Mouse (Mus musculus): Measurements from ENCODE around the gene Ccn1. TPM values are rescaled to one million over a fixed set of nuclear protein-coding genes. Genes with fewer than 3 reads are reported as not detected.

The Ccn1 gene
- polyA plus RNA-seq, 2 experiments = 53.5 to 105 TPM

DNA sequence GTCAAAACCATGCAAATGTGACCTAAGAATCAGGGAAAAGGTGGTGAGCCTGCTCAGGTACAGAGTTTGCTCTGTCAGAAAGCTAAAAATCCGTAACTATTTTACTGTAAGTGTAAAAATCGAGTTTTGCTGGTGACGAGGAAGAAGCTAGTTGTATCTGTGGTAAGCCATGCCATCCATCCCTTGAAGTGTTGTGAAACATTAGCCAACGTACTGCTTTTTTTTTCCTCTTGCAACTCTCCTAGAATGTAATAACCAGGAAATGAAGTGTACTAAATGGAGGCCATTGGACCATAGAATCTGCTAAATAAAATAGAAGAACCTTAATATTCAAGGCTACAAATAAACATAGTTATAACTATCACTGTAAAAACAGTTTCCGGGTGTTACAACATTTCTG is 41.5 kb downstream of the Ccn1 start:
- Histone ChIP-seq H3K36me3 (ENCODE audit: control insufficient read depth, insufficient read depth, low read length) (peaks cover 32% of the 10 kb centered on the region), H3K4me2 (replicated peaks; ENCODE audit: low read depth, low read length, severe bottlenecking) (no peak overlapping the region), H3K27me3 (ENCODE audit: control insufficient read depth, insufficient read depth, low read length) (no peaks in the 10 kb centered on the region), H3K27ac (replicated peaks; ENCODE audit: low read depth, low read length) (no peak overlapping the region), H3K4me1 (ENCODE audit: control insufficient read depth, insufficient read depth, low read length) (peaks cover under 1% of the 10 kb centered on the region; the same call in 1 of the 2 replicates), H3K9me3 (ENCODE audit: control insufficient read depth, low read length) (no peaks in the 10 kb centered on the region), H3K4me3 (replicated peaks; ENCODE audit: low read length) (no peak overlapping the region), H3K9ac (ENCODE audit: low read depth, low read length, severe bottlenecking) (no peak overlapping the region)
- DNase-seq (ENCODE audit: low spot score) (no peak), ATAC-seq (ENCODE audit: low FRiP score, low read depth) (no peak)
- TF ChIP-seq POLR2A (IDR thresholded peaks at IDR 0.05; ENCODE audit: borderline replicate concordance, extremely low read depth, insufficient read depth, insufficient read length) = no peak
- WGBS = 86% methylated on average over 5 of the region's 5 CpGs

DNA sequence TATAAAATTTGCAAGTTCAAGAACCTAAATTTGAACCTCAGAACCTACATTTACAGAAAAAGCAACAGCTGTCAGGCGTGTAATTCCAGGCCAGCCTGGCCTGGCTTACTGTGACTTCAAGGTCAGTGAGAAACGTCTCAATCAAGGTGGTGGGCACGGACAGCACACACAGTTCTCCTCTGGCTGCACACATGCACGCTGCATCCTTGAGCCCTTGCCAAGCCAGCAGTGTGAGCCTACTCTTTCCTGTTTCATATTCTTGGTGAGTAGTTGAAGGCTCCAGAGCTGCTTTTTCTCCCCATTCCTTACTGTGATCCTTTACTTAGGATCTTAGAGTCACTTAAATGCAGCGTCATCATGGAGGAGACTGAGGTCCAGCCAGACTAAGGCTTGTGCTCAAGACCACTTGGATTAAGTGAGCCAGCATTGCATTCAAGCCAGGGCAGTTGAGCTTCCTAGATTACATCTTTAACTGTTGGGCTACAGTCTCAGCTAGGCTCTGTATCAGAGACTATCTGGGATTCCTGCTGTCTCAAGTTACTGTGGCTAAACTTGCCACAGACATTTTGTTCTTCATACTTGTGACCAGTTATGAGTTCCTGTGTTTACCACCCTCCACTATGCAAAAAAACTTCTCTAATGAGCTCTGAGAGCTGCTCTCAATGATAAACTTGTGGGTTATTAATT is 44.2 kb downstream of the Ccn1 start:
- Histone ChIP-seq H3K9ac (ENCODE audit: low read depth, low read length, severe bottlenecking) (no peak overlapping the region), H3K4me3 (replicated peaks; ENCODE audit: low read length) (no peak overlapping the region), H3K4me1 (ENCODE audit: control insufficient read depth, insufficient read depth, low read length) (peaks cover 12% of the 10 kb centered on the region), H3K27ac (replicated peaks; ENCODE audit: low read depth, low read length) (no peak overlapping the region), H3K36me3 (ENCODE audit: control insufficient read depth, insufficient read depth, low read length) (peaks cover 53% of the 10 kb centered on the region), H3K27me3 (ENCODE audit: control insufficient read depth, insufficient read depth, low read length) (no peaks in the 10 kb centered on the region), H3K9me3 (ENCODE audit: control insufficient read depth, low read length) (no peaks in the 10 kb centered on the region), H3K4me2 (replicated peaks; ENCODE audit: low read depth, low read length, severe bottlenecking) (no peak overlapping the region)
- no peak for TF ChIP-seq POLR2A (IDR thresholded peaks at IDR 0.05; ENCODE audit: borderline replicate concordance, extremely low read depth, insufficient read depth, insufficient read length)
- ATAC-seq (ENCODE audit: low FRiP score, low read depth) (no peak), DNase-seq (ENCODE audit: low spot score) (no peak)
- 84% methylated on average over 5 of the region's 5 CpGs for WGBS

DNA sequence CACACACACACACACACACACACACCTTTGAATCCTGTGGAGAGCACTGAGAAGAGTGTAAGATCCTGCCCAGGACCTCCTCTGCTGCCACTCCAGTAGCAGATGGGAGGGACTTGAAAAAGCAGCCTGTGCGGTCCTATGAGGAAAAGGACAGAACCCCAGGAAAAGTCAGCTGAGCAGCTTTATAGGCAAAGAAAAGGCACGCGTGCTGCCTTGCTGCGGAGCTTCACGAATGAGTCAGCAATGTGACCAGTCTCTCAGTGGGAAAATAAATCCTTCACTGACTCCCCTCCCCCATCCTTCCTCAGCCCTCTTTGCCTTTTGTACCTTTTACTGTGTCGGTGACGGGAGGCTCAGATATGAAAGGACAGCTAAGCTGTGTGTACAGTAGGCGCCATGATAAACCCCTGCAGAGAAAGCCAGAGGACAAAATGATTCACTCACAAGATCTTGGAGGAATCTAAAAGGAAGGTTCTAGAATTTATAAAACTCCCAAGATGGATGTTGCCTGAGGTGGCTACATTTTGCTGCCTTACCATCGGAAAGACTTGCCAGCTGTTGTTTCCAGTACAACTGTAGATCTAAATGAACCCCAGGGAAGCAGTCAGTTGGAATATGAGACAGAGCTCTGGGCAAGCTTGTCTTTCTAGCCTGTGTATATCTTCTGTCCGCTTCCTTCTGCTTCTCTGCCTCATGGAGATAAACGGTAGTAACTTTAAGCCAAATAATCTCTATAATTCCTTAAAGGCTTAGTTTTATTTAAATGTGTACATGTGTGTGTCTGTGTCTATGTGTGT is 47.2 kb downstream of the Ccn1 start:
- peaks cover 72% of the 10 kb centered on the region for H3K36me3 ChIP-seq (ENCODE audit: control insufficient read depth, insufficient read depth, low read length)
- no peak for TF ChIP-seq POLR2A (IDR thresholded peaks at IDR 0.05; ENCODE audit: borderline replicate concordance, extremely low read depth, insufficient read depth, insufficient read length)
- ATAC-seq (ENCODE audit: low FRiP score, low read depth) (peak; percentile 61), DNase-seq (ENCODE audit: low spot score) (peak; percentile 42)
- no peak overlapping the region for H3K4me3 ChIP-seq (replicated peaks; ENCODE audit: low read length)
- no peak overlapping the region for H3K4me2 ChIP-seq (replicated peaks; ENCODE audit: low read depth, low read length, severe bottlenecking)
- WGBS = 59% methylated on average over 11 of the region's 11 CpGs
- no peaks in the 10 kb centered on the region for H3K9me3 ChIP-seq (ENCODE audit: control insufficient read depth, low read length)
- no peaks in the 10 kb centered on the region; the same call in 1 of the 2 replicates for H3K27me3 ChIP-seq (ENCODE audit: control insufficient read depth, insufficient read depth, low read length)
- H3K9ac ChIP-seq (ENCODE audit: low read depth, low read length, severe bottlenecking) = no peak overlapping the region
- no peak overlapping the region for H3K27ac ChIP-seq (replicated peaks; ENCODE audit: low read depth, low read length)
- H3K4me1 ChIP-seq (ENCODE audit: control insufficient read depth, insufficient read depth, low read length) = peaks cover 12% of the 10 kb centered on the region

DNA sequence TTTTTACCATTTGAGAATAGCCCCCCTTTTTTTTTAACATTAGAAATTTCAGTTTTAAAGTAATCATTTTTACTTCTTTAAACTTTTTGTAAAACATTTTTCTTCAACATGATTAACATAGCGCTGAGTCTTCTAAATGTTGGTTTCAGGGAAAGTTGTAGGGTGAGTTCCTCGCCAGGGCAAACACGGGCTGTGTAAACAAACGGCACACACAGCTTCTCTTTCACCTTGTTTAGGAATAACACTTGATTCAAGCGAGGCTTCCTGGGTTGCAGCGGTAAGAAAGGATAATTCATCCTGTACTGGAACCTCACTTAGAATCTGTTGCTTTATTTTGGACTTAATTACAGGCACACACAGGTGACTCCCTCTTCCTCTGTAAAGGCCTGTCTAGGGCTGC is 48.4 kb downstream of the Ccn1 start:
- ATAC-seq (ENCODE audit: low FRiP score, low read depth) = no peak
- H3K27ac ChIP-seq (replicated peaks; ENCODE audit: low read depth, low read length) = 0 out of 2 replicates have a peak overlapping the region, but pooled peaks have one; percentile 14
- H3K4me3 ChIP-seq (replicated peaks; ENCODE audit: low read length) = no peak overlapping the region
- peaks cover 12% of the 10 kb centered on the region for H3K4me1 ChIP-seq (ENCODE audit: control insufficient read depth, insufficient read depth, low read length)
- H3K4me2 ChIP-seq (replicated peaks; ENCODE audit: low read depth, low read length, severe bottlenecking) = no peak overlapping the region
- 75% methylated on average over 6 of the region's 6 CpGs for WGBS
- no peak for DNase-seq (ENCODE audit: low spot score)
- H3K9me3 ChIP-seq (ENCODE audit: control insufficient read depth, low read length) = no peaks in the 10 kb centered on the region
- TF ChIP-seq POLR2A (IDR thresholded peaks at IDR 0.05; ENCODE audit: borderline replicate concordance, extremely low read depth, insufficient read depth, insufficient read length) = no peak
- H3K27me3 ChIP-seq (ENCODE audit: control insufficient read depth, insufficient read depth, low read length) = no peaks in the 10 kb centered on the region; the same call in 1 of the 2 replicates
- no peak overlapping the region for H3K9ac ChIP-seq (ENCODE audit: low read depth, low read length, severe bottlenecking)
- H3K36me3 ChIP-seq (ENCODE audit: control insufficient read depth, insufficient read depth, low read length) = peaks cover 69% of the 10 kb centered on the region

DNA sequence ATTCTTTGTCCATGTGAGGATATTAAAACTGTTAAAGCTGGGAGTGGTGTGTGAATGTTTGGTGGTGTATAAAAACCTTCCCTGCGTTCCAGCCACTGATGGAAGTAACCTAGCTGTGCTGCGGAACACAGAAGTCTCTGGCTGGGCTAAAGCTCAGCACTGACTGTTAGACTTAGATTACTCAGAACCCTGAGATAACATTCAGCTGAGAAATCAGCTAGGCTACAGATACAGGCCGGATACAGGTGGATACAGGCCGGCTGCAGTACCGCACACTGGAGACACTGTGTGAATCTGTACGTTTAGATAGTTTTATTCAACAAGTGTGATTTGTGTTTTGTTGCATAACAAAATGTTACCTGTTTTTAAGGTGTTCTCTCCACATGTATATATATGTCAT is 49.0 kb downstream of the Ccn1 start:
- ATAC-seq (ENCODE audit: low FRiP score, low read depth) (no peak), DNase-seq (ENCODE audit: low spot score) (no peak)
- no peak overlapping the region for H3K9ac ChIP-seq (ENCODE audit: low read depth, low read length, severe bottlenecking)
- WGBS = 90% methylated on average over 6 of the region's 6 CpGs
- H3K4me1 ChIP-seq (ENCODE audit: control insufficient read depth, insufficient read depth, low read length) = peaks cover 12% of the 10 kb centered on the region
- no peaks in the 10 kb centered on the region; the same call in 1 of the 2 replicates for H3K27me3 ChIP-seq (ENCODE audit: control insufficient read depth, insufficient read depth, low read length)
- H3K4me3 ChIP-seq (replicated peaks; ENCODE audit: low read length) = no peak overlapping the region
- no peaks in the 10 kb centered on the region for H3K9me3 ChIP-seq (ENCODE audit: control insufficient read depth, low read length)
- no peak overlapping the region for H3K27ac ChIP-seq (replicated peaks; ENCODE audit: low read depth, low read length)
- H3K36me3 ChIP-seq (ENCODE audit: control insufficient read depth, insufficient read depth, low read length) = peaks cover 71% of the 10 kb centered on the region
- no peak for TF ChIP-seq POLR2A (IDR thresholded peaks at IDR 0.05; ENCODE audit: borderline replicate concordance, extremely low read depth, insufficient read depth, insufficient read length)
- H3K4me2 ChIP-seq (replicated peaks; ENCODE audit: low read depth, low read length, severe bottlenecking) = no peak overlapping the region

All from limb, embryonic 14.5 days (tissue).